Mouse (Mus musculus) layer of hippocampus, adult 9-10 months (tissue): ENCODE measurements around the gene Dus1l.
"Not testable (repeated sequence)": the region's sequence is repeated elsewhere in the genome, so short reads cannot be mapped to it uniquely, and the experiment has no call there.

ENCODE experiments used
- DNase-seq: peaks from one replicate; pipeline ENCODE4 v3.0.0; 2022; ENCODE audit warnings: low spot score

Dus1l gene

DNA sequence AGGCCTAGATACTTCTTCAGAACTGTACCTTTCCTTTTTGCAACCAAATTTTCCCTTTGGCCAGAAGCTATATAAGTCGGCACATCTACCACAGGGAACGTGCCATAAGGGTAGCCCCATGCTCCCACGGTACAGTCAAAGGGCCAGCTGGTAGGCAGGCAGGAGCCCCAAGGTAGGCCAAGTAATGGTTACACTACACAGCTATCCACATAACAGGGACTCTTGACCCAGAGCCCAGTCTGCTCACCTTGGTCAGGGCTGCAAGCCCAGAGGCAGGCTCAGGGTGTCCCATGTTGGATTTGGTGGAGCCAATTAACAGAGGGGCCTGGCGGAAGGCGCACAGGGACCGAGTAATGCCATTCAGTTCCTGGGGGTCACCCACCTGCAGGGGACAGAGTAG is 23.4 kb upstream of the Dus1l start:
- DNase-seq, result no peak

DNA sequence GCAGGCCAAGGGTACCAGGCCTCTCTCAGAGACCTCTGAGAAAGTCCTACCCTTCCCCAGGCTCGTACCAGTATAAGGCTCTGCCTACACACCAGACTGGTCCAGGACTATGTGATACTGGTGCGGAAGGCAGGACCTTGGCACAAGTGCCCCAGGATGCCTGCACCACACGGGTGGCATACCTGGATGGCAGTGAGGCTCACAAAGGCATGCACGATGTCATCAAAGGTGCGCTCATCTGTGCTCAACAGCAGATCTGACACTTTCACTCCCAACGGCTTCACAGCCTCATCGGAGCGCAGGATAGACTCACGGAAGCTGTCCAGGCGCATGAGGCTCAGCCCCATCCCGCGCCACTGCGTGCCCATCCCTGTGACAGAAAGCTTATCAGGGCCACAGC is 22.0 kb upstream of the Dus1l start:
- DNase-seq, result no peak

DNA sequence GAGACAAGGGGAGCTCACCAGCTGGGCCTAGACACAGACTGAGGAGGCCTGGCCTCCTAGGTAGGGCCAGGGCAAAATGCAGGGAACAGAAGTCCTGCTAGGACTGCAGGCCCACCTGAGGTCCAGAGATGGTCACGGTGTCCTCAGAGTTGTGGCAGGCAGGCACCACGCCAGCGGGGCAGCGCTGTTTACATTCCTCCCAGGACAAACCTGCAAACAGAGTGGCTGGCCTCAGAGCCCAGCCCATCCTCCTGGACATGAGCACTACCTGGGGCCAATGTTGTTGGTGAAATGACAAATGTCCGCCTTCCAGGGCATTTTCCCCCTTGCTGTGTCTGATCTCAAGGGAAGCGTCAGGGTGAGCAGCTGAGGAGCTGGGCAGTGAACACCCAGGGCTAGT is 21.2 kb upstream of the Dus1l start:
- no peak for DNase-seq

DNA sequence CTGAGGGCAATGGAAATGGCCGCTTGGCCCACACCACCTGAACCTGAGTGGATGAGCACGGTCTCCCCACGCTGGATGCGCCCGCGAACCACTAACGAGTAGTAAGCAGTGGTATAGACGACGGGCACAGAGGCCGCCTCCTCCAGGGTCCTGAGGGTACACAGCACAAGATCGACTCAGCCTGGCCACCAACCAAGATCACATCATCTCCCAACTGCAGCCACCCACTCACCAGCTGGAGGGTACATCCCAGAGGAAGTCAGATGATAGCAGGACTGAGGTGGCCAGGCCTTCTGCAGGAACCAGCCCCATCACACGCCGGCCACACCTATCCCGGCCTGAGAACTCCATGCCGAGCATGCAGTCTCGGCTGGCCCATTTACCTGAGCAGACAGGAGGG is 15.9 kb upstream of the Dus1l start:
- DNase-seq, result no peak

DNA sequence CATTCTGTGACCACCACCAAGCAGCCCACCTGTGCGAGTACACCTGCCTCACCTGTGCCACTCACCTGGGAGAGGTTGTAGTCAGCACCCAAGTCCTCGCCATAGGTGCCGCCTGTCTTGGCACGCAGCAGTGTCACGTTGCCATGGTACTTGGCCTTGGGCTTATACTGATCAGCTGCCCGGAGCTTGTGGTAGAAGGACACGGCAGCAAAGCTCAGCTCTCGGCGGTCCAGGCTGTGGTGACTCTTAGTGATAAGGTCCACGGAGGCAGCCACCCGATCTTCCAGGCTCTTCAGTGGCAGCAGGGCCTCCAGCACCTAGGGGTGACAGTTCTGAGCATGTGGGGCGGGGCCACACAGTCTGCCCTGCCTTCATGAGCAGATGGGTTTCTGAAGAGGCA is 11.8 kb upstream of the Dus1l start:
- DNase-seq, result no peak

DNA sequence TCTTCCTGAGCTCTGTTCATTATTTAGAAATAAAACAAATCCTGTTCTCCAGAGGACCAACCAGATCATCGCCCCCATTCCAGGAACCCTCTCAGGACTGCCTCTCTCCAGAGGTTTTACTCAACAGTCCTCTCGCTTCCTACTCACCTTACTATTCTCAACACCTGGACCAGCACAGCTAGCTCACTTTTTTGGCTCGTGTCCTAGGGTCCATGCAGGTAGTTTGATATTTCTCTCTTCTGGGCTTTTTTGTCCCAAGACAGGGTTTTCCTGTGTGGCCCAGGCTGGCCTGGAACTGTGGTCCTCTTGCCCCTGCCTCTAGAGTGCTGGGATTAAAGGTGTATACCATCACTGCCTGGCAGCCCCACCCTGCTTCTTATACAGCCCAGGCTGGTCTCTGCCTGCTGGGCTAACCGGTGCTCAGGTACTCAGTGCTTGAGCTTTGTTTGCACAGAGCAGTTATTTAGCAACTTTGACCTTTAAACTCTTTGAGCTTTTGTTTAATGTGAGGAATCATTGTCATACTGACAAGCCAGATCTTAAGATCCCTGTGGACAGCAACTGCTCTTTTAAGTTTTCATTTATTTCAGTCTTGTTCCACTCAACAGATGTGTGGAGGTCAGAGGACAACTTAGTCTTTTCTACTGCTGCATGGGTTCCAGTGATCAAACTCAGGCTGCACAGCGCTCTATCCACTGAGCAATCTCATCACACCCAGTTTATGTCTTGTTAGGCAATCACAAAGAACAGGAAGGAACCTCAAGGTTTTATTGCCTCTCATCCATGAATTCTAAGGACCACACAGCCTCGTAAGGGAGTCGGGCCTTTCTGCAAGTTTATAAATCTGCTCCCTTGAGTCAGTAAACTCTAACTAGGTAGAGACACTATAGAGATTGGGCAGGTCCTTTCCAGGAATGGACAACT is 9.4 kb upstream of the Dus1l start:
- DNase-seq, result no peak

DNA sequence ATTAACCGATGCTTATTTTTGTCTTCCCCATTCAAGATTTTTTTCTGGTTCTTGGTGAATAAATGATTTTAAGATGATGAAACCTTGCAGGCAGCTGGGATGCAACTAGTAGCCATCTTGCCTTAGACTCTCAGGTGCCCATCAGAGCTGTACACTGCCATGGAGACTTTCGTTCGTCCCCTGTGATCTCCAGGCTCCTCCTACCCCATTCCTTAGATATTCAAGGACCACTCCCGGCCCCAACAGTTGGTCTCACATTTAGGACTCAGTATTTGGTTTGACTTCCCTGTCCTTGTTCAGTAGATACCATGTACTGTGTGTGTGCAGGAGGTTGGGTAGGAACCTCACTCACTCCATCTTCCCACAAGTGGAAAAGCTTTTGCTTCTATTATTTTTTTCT is 8.6 kb upstream of the Dus1l start:
- no peak for DNase-seq

DNA sequence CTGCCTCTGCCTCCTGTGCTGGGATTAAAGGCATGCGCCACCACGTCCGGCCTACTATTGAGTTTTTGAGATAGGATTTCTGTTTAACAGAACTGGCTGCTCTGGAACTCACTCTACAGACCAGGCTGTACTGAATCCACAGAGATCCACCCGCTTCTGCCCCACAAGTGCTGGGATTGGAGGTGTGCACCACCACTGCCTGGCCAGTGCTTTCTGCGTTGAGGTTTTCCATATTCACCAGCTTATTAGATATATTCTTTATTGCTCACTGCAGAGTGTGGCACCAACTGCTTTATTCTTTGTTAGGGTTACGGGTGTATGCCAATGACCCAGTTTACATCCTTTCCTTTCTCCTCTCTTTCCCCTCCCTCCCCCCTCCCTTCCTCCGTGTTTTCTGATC is 8.1 kb upstream of the Dus1l start:
- no peak for DNase-seq

DNA sequence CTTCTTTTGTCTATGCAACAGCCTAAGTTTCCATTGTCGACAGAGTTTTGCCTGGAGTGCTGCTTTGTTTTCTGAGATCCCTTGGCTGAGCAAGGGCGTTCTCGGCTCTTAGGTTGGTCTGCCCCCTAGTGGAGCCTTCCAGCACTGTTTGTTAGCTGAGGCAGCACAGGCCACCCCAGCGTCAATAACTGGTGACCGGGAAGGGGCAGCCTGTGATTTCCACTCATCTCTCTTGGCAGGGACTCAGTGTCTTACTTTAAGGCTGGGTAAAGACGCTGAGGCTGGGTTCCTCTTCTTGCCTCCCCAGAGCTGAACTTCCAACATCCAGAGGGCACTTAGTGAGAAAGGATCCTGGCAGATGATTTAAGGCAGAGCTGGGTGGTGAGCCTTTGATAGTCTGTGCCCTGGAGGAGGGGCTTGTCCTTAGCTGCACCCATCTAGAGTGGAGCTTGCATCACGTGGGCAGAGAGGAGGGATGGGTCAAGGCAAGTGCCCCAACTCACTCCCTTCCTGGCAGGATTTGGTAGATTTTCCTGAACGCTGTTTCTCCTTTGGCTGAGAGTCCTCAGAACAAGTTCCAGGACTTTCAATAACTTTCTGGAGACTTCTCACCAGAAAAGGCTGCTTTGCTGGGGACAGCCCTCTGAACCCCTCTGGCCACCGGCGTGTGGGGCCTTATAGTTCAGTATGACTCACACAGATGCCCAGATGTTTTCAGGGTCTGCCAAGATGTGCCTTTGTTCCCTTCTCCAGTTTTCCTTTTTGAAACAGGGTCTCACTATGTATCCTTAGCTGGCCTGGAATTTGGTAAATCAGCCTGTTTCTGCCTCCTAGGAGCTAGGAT is 4.1 kb upstream of the Dus1l start:
- DNase-seq, result peak; percentile 76

DNA sequence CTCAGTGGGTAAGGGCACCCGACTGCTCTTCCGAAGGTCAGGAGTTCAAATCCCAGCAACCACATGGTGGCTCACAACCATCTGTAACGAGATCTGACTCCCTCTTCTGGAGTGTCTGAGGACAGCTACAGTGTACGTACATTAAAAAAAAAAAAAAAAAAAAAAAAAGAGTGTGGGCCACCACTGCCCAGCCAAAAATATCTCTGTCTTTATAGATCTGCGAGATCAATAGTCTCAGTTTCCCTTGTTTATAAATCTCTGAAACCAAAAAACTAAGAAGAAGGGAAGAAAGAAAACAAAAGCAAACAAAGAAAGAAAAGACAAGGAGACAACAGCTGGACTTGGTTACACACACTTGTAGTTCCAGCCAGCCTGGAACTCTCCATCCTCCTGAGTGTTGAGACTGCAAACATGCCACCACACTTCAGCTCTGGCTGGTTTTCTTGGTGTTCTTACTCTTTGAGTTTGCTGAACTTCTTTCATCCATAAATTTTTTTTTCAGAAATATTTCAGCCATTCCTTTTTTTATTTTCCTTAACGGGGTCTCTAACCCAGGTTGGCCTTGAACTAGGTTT is 3.2 kb upstream of the Dus1l start:
- DNase-seq, result no peak

DNA sequence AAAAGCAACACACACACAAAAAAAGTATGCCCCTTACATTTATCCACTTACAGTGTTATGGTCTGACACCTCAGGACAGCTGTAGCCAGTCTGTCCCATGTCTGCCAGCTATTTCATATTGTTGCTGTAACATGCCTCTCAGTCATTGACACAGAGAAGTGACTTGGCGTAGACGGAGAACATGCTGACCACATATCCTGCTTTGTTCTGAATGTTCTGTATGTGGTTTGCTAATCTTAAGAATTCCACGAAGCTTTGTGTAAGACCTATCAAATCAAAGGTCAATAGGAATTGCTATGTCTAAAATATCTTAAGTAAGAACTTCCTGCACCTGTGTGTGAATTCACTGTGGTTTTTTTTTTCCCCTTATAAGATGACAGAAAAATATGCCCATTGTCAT is 2.0 kb upstream of the Dus1l start:
- DNase-seq, result no peak

DNA sequence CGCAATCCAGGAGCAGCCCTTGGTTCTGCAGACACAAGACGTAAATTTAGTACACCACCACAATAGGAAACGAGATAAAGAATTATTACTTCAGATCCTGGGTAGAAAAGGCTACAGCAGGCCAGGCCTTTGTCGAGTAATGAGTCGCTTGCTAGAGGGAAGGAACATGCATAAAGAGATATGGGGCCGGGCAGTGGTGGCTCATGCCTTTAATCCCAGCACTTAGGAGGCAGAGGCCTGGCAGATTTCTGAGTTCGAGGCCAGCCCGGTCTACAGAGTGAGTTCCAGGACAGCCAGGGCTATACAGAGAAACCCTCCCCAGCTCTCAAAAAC is 377 bp upstream of the Dus1l start:
- no peak for DNase-seq

DNA sequence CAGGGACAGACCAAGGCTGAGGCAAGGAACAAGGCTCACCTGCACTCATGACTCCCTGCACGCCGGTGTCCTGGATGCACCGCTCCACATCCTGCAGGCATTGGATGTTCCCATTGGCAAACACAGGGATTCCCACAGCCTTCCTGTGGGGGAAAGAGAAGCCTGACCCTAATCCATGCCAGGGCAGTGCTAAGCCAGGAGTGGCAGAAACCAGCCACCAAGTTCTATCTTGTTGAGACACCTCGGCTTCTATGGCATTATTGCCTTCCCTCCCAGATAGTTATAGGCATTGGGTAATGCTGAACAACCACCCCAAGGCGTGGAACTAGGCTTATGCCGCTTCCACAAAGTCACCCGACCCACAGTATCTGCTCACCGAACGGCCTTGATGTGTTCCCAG is 3.6 kb downstream of the Dus1l start:
- no peak for DNase-seq

DNA sequence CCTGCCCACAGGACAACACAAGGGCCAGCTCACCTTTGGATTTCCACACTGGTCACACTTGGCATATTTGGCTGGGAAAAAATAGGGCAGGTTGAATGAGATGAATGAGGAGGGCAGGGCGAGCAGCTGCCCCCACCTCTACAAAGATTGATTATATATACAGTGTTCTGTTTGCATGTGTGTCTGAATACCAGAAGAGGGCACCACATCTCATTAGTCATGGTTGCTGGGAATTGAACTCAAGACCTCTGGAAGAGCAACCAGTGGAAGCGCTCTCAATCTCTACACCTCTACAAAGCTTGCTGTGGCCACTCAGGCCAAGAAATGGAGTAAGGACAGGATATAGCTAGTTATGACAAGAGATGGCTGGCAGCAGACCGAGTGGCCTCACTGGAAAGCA is 6.4 kb downstream of the Dus1l start:
- DNase-seq, result no peak

DNA sequence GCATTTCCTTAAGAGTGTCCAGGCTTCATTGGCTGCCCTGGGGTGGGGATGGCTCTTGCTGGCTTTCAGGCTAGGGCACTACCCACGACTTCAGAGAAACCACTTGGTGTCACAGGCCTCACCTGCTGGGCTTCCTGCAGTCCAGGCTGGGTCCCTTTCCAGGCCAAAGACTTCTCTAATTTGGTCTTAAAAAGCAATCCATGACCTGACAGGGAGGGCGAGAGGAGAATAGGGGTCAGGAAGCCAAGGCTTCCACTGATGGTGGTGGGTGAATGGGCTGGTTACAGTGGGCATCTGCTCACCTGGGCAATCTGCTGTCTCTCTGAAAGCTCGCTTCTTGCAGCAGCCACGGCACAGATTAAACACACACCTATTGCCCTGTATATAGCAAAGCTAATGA is 6.8 kb downstream of the Dus1l start:
- no peak for DNase-seq

DNA sequence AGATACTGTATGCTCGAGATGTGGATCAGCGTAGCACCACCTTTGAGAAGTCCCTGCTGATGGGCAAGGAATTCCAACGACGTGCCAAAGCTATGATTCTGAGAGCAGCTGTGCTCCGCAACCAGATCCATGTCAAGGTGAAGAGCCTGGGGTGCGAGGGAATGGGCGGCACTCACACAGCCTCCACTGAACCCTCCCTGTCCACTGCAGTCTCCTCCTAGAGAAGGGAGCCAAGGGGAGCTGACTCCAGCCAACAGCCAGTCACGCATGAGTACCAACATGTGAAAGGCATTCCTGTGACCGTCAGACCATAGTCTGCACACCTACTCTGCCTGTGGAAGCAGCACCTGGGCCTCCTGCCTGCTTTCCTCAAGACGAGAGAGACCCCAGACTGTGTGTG is 7.7 kb downstream of the Dus1l start:
- not testable (repeated sequence) for DNase-seq

DNA sequence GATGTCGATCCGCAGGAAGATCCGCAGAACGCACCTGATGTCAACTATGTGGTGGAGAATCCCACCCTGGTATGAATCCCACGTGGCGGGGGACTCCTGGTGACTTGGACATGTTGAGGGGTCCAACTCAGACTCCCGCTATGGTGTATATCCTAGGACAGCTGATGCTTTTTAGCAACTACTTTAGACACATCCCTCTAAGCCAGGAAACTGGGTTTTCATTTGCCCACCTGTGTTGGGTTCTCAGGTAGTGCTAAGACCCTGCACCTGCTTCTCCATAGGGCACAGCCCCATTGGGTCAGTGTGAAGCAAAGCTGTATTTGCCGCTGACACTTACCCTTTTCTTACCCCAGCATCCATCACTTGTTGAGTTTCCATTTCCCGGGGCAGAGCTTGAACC is 11.1 kb downstream of the Dus1l start:
- DNase-seq, result no peak

DNA sequence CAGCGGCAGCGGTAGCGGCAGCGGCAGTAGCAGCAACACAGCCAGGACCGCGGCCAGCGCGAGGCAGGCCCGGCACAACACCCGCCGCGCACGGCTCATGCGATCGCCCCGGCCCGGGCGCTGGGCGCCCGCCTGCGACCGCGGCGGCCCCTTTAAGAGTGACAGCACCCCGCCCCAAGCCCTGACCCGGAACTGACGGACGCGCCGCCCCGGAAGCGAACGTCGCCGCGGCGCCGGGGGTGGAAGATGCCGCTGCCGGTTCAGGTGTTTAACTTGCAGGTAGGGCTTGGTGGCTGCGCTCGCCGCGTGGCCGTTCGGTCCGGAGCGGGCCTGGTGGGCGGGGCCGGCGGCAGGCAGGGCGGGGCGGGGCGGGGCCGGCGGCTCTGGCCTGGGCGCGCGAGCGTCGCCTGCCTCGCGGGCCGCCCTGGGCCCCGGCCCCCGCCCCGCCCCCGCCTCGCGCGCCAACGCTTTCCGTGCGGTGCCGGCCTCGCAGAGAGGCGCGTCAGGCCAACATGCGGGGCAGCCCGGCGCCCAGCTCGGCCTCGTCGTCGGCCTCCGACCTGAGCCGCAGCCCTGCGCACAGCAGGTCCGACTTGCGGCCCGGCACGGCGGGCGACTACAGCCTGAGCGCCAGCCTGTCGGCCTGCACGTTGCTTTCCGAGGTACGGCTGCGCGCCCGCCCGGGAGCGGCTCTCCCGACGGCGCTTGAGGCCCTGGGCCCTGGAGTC is 12.0 kb downstream of the Dus1l start, which contains the start of the genes Rfng and Gps1:
Rfng (minus strand) TSS at position 144 of the 728 bp plus-strand sequence.
Gps1 (plus strand) TSS at position 209 of the 728 bp plus-strand sequence.
- DNase-seq, result no peak

DNA sequence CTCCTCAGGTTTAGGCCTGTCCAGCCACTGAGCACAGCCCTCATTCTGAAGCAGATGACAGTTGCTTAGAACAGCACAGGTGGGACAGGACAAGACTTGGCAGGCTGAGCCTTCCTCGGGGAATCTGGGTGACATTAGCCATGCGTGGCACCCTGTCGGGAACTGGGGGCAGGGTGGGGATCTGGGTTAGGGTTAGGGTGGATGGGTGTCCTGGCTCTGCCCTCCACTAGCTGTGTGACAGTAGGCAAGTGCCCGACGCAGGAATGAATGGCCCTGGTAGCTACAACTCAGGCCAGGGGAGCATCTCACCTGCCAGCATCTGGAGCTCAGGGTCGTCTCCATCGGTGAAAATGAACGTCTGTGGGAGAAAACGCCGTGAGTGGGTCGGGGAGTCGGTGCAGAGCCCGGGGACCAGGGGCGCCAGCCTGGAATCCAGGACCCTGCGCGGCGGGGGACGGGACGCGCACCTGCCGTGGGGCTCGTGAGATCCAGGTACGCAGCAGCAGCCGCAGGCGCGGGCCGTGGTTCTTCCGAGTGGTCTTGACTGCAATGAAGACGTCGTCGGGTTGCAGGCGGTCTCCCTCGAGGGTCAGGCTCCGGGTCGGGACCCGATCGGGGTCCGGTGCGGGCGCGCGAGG is 12.7 kb downstream of the Dus1l start:
- no peak for DNase-seq

DNA sequence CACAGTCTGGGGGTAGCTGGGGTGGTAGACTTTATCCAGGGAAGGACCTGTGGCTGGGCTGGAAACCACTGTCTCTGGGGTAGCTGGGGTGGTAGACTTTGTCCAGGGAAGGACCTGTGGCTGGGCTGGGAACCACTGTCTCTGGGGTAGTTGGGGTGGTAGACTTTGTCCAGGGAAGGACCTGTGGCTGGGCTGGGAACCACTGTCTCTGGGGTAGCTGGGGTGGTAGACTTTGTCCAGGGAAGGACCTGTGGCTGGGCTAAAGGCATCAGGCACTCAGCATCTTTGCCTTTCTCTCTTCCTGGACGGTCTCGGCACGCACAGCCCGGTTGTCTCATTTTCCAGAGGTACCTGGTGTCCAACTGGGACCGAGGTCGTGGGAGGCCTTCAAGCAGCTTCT is 14.8 kb downstream of the Dus1l start:
- not testable (repeated sequence) for DNase-seq

DNA sequence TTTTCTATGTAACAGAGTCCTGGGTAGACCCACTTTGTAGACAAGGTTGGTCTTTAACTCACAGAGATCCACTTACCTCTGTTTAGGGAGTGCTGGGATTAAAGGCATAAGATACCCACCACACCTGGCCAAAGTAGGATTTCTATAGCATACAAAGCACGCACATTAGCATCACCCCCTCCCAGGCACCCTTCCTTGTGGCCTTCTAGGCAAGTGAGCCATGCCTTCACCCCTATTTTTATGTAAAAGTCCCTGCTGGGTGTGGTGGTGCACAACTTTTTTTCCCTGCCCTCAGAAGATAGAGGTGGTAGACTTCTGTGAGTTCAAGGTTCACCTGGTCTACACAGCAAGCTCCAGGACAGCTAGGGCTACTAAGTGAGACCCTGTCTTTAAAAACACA is 16.3 kb downstream of the Dus1l start:
- DNase-seq, result no peak

DNA sequence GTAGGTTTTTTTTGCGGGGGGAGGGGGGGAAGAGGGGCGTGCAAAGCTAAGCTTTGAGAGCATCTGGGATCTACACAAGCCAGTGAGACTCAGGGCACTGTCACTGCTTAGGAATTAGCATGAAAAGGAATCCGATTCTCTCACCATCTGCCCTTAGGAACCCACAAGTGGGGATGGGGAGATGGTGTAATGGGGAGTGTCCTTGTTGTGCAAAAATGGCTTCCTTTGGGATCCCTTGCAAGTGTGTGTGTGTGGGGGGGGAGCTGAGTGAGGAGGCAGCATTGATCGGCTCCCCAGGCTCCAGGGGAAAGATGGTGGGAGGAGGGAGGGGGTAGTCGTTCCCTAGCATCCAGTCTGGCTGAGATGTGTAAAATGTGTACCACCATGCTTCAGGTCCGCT is 19.1 kb downstream of the Dus1l start:
- no peak for DNase-seq
